Mouse (Mus musculus) lung, embryonic 15.5 days (tissue): ENCODE measurements at regions not wholly inside any gene's neighbourhood (a gene's known extent, or its start where the extent isn't known, plus 50 kb on each side); places are given as distances from the start of the nearest gene placed in this dataset.

Experiments used
- ATAC-seq: fragments of 200-750 bp; cut with Nextera tagmentation; 2 replicates; pipeline ENCODE4 v1.8.0; 2017; ENCODE audit warnings: moderate number of reproducible peaks, borderline replicate concordance; ENCODE audit not compliant: low FRiP score, low TSS enrichment; ENCODE audit errors: extremely low read depth
- H3K27ac ChIP-seq: fragments of 300-500 bp; sonication (generic); 2 replicates; pipeline ENCODE4 v1.5.1; 2015; ENCODE audit warnings: moderate library complexity, mild to moderate bottlenecking, inconsistent platforms
- H3K27me3 ChIP-seq: fragments of 300-500 bp; sonication (generic); 2 replicates; pipeline ENCODE4 v1.6.1; 2015; ENCODE audit warnings: inconsistent platforms
- H3K36me3 ChIP-seq: fragments of 300-500 bp; sonication (generic); 2 replicates; pipeline ENCODE4 v1.6.1; 2015; ENCODE audit warnings: inconsistent platforms
- H3K4me1 ChIP-seq: fragments of 300-500 bp; sonication (generic); 2 replicates; pipeline ENCODE4 v1.6.1; 2015; ENCODE audit warnings: inconsistent platforms
- H3K4me2 ChIP-seq: fragments of 300-500 bp; sonication (generic); 2 replicates; pipeline ENCODE4 v1.6.1; 2015; ENCODE audit warnings: inconsistent platforms, mild to moderate bottlenecking, moderate library complexity
- H3K4me3 ChIP-seq: fragments of 300-500 bp; sonication (generic); 2 replicates; pipeline ENCODE4 v1.5.1; 2015; ENCODE audit warnings: mild to moderate bottlenecking, inconsistent platforms
- H3K9ac ChIP-seq: fragments of 300-500 bp; sonication (generic); 2 replicates; pipeline ENCODE4 v1.6.1; 2015; ENCODE audit warnings: inconsistent platforms
- H3K9me3 ChIP-seq: fragments of 300-500 bp; sonication (generic); 2 replicates; pipeline ENCODE4 v1.6.1; 2016; ENCODE audit warnings: inconsistent platforms
- WGBS: fragments of 180-500 bp; shearing (Covaris S2); methylation state at CpG from one replicate; pipeline ENCODE4 v1.1.7; 2015; 5-methylcytosine and 5-hydroxymethylcytosine counted together

GRCm38 (mm10) chr5:51108737-51109136, 458.8 kb downstream of the Ppargc1a start:
- ATAC-seq: no peak
- Histone ChIP-seq H3K9ac (no peak overlapping the region), H3K27me3 (no peaks in the 10 kb centered on the region), H3K4me2 (no peak overlapping the region), H3K36me3 (no peaks in the 10 kb centered on the region), H3K4me1 (no peaks in the 10 kb centered on the region), H3K4me3 (no peak overlapping the region), H3K27ac (no peak overlapping the region), H3K9me3 (no peaks in the 10 kb centered on the region)
- WGBS: 62% methylated on average over 1 of the region's 1 CpGs

GRCm38 (mm10) chr5:51108181-51108580, 459.3 kb downstream of the Ppargc1a start:
- H3K9ac ChIP-seq: no peak overlapping the region
- no peak overlapping the region for H3K4me2 ChIP-seq
- H3K4me3 ChIP-seq: no peak overlapping the region
- no peaks in the 10 kb centered on the region for H3K9me3 ChIP-seq
- WGBS: 36% methylated on average over 1 of the region's 1 CpGs
- H3K36me3 ChIP-seq: no peaks in the 10 kb centered on the region
- H3K27ac ChIP-seq: no peak overlapping the region
- no peaks in the 10 kb centered on the region for H3K27me3 ChIP-seq
- no peak for ATAC-seq
- H3K4me1 ChIP-seq: no peaks in the 10 kb centered on the region

GRCm38 (mm10) chr5:51099902-51100301, 467.6 kb downstream of the Ppargc1a start:
- WGBS: 64% methylated on average over 3 of the region's 3 CpGs

GRCm38 (mm10) chr5:51072674-51073468, 494.7 kb downstream of the Ppargc1a start:
- Histone ChIP-seq H3K4me3 (no peak overlapping the region), H3K27me3 (no peaks in the 10 kb centered on the region), H3K36me3 (no peaks in the 10 kb centered on the region), H3K4me2 (no peak overlapping the region), H3K9ac (no peak overlapping the region), H3K4me1 (no peaks in the 10 kb centered on the region), H3K9me3 (no peaks in the 10 kb centered on the region), H3K27ac (no peak overlapping the region)
- ATAC-seq: peak; percentile 91; the same call in 1 of the 2 replicates
- 50% methylated on average over 8 of the region's 8 CpGs for WGBS

More at GRCm38 (mm10) chr5:51099902-51100301, 467.6 kb downstream of the Ppargc1a start:
- no peaks in the 10 kb centered on the region for H3K36me3 ChIP-seq
- H3K27ac ChIP-seq: no peak overlapping the region
- no peaks in the 10 kb centered on the region for H3K27me3 ChIP-seq
- H3K4me3 ChIP-seq: no peak overlapping the region
- no peak overlapping the region for H3K9ac ChIP-seq
- H3K9me3 ChIP-seq: no peaks in the 10 kb centered on the region
- H3K4me1 ChIP-seq: no peaks in the 10 kb centered on the region
- no peak for ATAC-seq
- no peak overlapping the region for H3K4me2 ChIP-seq

- ATAC-seq: peak; percentile 71; the same call in 1 of the 2 replicates
- no peaks in the 10 kb centered on the region for H3K4me1 ChIP-seq
- no peaks in the 10 kb centered on the region for H3K36me3 ChIP-seq
- H3K9ac ChIP-seq: no peak overlapping the region
- H3K4me3 ChIP-seq: no peak overlapping the region
- no peak overlapping the region for H3K4me2 ChIP-seq
- H3K9me3 ChIP-seq: no peaks in the 10 kb centered on the region
- H3K27me3 ChIP-seq: no peaks in the 10 kb centered on the region
- H3K27ac ChIP-seq: no peak overlapping the region
- 45% methylated on average over 2 of the region's 2 CpGs for WGBS
Measured at GRCm38 (mm10) chr5:51072146-51072545, 495.4 kb downstream of the Ppargc1a start.

GRCm38 (mm10) chr5:51069668-51070067, 497.9 kb downstream of the Ppargc1a start:
- no peak overlapping the region for H3K4me3 ChIP-seq
- ATAC-seq: no peak
- 32% methylated on average over 1 of the region's 1 CpGs for WGBS
- H3K9me3 ChIP-seq: no peaks in the 10 kb centered on the region
- no peak overlapping the region for H3K27ac ChIP-seq
- no peaks in the 10 kb centered on the region for H3K36me3 ChIP-seq
- no peak overlapping the region for H3K9ac ChIP-seq
- H3K4me2 ChIP-seq: no peak overlapping the region
- no peaks in the 10 kb centered on the region for H3K27me3 ChIP-seq
- H3K4me1 ChIP-seq: no peaks in the 10 kb centered on the region

- H3K9me3 ChIP-seq: no peaks in the 10 kb centered on the region
- H3K36me3 ChIP-seq: no peaks in the 10 kb centered on the region
- no peak overlapping the region for H3K9ac ChIP-seq
- no peak for ATAC-seq
- peaks cover 20% of the 10 kb centered on the region; the same call in 1 of the 2 replicates for H3K27me3 ChIP-seq
- H3K4me1 ChIP-seq: no peaks in the 10 kb centered on the region
- no peak overlapping the region for H3K27ac ChIP-seq
- no peak overlapping the region for H3K4me2 ChIP-seq
- no peak overlapping the region for H3K4me3 ChIP-seq
- WGBS: 88% methylated on average over 2 of the region's 2 CpGs
Measured at GRCm38 (mm10) chr5:51045872-51046271, 521.7 kb downstream of the Ppargc1a start.

- H3K27me3 ChIP-seq: peaks cover 17% of the 10 kb centered on the region; the same call in 1 of the 2 replicates
- ATAC-seq: no peak
- H3K9ac ChIP-seq: no peak overlapping the region
- H3K4me2 ChIP-seq: no peak overlapping the region
- 79% methylated on average over 6 of the region's 6 CpGs for WGBS
- H3K27ac ChIP-seq: no peak overlapping the region
- no peaks in the 10 kb centered on the region for H3K9me3 ChIP-seq
- H3K4me3 ChIP-seq: no peak overlapping the region
- H3K36me3 ChIP-seq: no peaks in the 10 kb centered on the region
- no peaks in the 10 kb centered on the region for H3K4me1 ChIP-seq
Measured at GRCm38 (mm10) chr5:51041541-51042217, 525.8 kb downstream of the Ppargc1a start.

GRCm38 (mm10) chr5:51040926-51041325, 526.6 kb downstream of the Ppargc1a start:
- Histone ChIP-seq H3K9me3 (no peaks in the 10 kb centered on the region), H3K27ac (no peak overlapping the region), H3K4me3 (no peak overlapping the region), H3K4me1 (no peaks in the 10 kb centered on the region), H3K9ac (no peak overlapping the region), H3K27me3 (peaks cover 16% of the 10 kb centered on the region; the same call in 1 of the 2 replicates), H3K36me3 (no peaks in the 10 kb centered on the region), H3K4me2 (no peak overlapping the region)
- no peak for ATAC-seq
- 80% methylated on average over 6 of the region's 6 CpGs for WGBS

GRCm38 (mm10) chr5:51040463-51040862, 527.1 kb downstream of the Ppargc1a start:
- Histone ChIP-seq H3K27ac (no peak overlapping the region), H3K4me2 (no peak overlapping the region), H3K9me3 (no peaks in the 10 kb centered on the region), H3K9ac (no peak overlapping the region), H3K27me3 (peaks cover 14% of the 10 kb centered on the region; the same call in 1 of the 2 replicates), H3K4me3 (no peak overlapping the region), H3K4me1 (no peaks in the 10 kb centered on the region), H3K36me3 (no peaks in the 10 kb centered on the region)
- no peak for ATAC-seq
- 61% methylated on average over 6 of the region's 6 CpGs for WGBS

GRCm38 (mm10) chr5:51039713-51040178, 527.8 kb downstream of the Ppargc1a start:
- Histone ChIP-seq H3K27ac (no peak overlapping the region), H3K9ac (no peak overlapping the region), H3K4me2 (no peak overlapping the region), H3K4me3 (no peak overlapping the region), H3K27me3 (peaks cover 14% of the 10 kb centered on the region; the same call in 1 of the 2 replicates), H3K4me1 (no peaks in the 10 kb centered on the region), H3K36me3 (no peaks in the 10 kb centered on the region), H3K9me3 (no peaks in the 10 kb centered on the region)
- 49% methylated on average over 5 of the region's 5 CpGs for WGBS
- ATAC-seq: no peak

- 36% methylated on average over 2 of the region's 2 CpGs for WGBS
- Histone ChIP-seq H3K9me3 (no peaks in the 10 kb centered on the region), H3K4me1 (no peaks in the 10 kb centered on the region), H3K4me2 (no peak overlapping the region), H3K27me3 (peaks cover 2% of the 10 kb centered on the region; the same call in 1 of the 2 replicates), H3K27ac (no peak overlapping the region), H3K4me3 (no peak overlapping the region), H3K9ac (no peak overlapping the region), H3K36me3 (no peaks in the 10 kb centered on the region)
- ATAC-seq: 0 out of 2 replicates have a peak, but pooled peaks have one; percentile 31
Measured at GRCm38 (mm10) chr5:51036450-51036990, 531.0 kb downstream of the Ppargc1a start.
